ENCODE assay signal across 21 mouse cellular contexts in genomic region chr2:169924177-169924810, GRCm38 (mm10).
DNase-seq lines count a peak whose midpoint lies in the region; ATAC-seq lines count a peak whose summit lies in the region.
"Had no signal": no experiment of that assay in that cellular context is flagged by ENCODE, and none has a peak within 500 bp of the region (broad histone marks: within the 10 kb centered on the region; RNA-seq: fewer than 3 reads in every experiment).

No protein-coding gene starts in this region.

- no peak overlapping the region for H3K4me3 ChIP-seq in kidney, embryonic 15.5 days (replicated peaks)
- H3K4me3 ChIP-seq in lung, embryonic 16.5 days (ENCODE audit: low read length): no peak overlapping the region
- H3K4me3 ChIP-seq: erythroblast, embryonic 14.5 days; forebrain, embryonic 13.5 days; heart, embryonic 12.5 days; hindbrain, embryonic 13.5 days; layer of hippocampus, adult 2 months; neural tube, embryonic 13.5 days had no signal

- DNase-seq in embryo, embryonic 10 days (ENCODE audit: low spot score): peak; percentile 42
- DNase-seq in embryo, embryonic 9.5 days (ENCODE audit: extremely low spot score): no peak
- DNase-seq in kidney, adult 18-20 months: no peak
- DNase-seq in lung, postnatal 14 days: no peak
- DNase-seq in kidney, postnatal 14 days: peak; percentile 49
- DNase-seq: adrenal gland, postnatal 25 days; cerebellum, adult 11-12 months; heart, postnatal 14 days; liver; liver, postnatal 0 days; midbrain, embryonic 14.5 days; thymus, postnatal 14 days had no signal

- H3K4me2 ChIP-seq in kidney, embryonic 15.5 days: no peak overlapping the region
- H3K4me2 ChIP-seq in lung, embryonic 16.5 days (ENCODE audit: low read depth, low read length): no peak overlapping the region
- H3K4me2 ChIP-seq: forebrain, embryonic 13.5 days; heart, embryonic 12.5 days; hindbrain, embryonic 13.5 days; neural tube, embryonic 13.5 days had no signal

- H3K27ac ChIP-seq in kidney, embryonic 15.5 days: peak overlapping the region; percentile 48; the same call in 1 of the 2 replicates
- H3K27ac ChIP-seq in lung, embryonic 16.5 days (ENCODE audit: low read length): no peak overlapping the region
- H3K27ac ChIP-seq: forebrain, embryonic 13.5 days; hindbrain, embryonic 13.5 days; layer of hippocampus, adult 2 months; neural tube, embryonic 13.5 days had no signal

- peaks cover 18% of the 10 kb centered on the region for H3K4me1 ChIP-seq in kidney, embryonic 15.5 days
- peaks cover 12% of the 10 kb centered on the region for H3K4me1 ChIP-seq in lung, embryonic 16.5 days (replicated peaks; ENCODE audit: control insufficient read depth, insufficient read depth, low read length)

- WGBS in kidney, embryonic 15.5 days: 40% methylated on average over 8 of the region's 8 CpGs
- WGBS in lung, embryonic 16.5 days: 40% methylated on average over 8 of the region's 8 CpGs

- no peak for ATAC-seq in kidney, embryonic 15.5 days (replicated peaks; ENCODE audit: low FRiP score)
- ATAC-seq in lung, embryonic 16.5 days (ENCODE audit: low read depth): peak; percentile 88
- ATAC-seq in erythroblast, adult 5-6 weeks (replicated peaks; ENCODE audit: low FRiP score, poor library complexity, severe bottlenecking): no peak
- ATAC-seq: forebrain, embryonic 13.5 days; liver, postnatal 0 days had no signal

- no peaks in the 10 kb centered on the region for H3K9me3 ChIP-seq in kidney, embryonic 15.5 days (replicated peaks)
- H3K9me3 ChIP-seq in lung, embryonic 16.5 days (ENCODE audit: control insufficient read depth, low read length): no peaks in the 10 kb centered on the region
- H3K9me3 ChIP-seq: forebrain, embryonic 13.5 days; heart, embryonic 12.5 days; hindbrain, embryonic 13.5 days; neural tube, embryonic 13.5 days had no signal

- no peaks in the 10 kb centered on the region for H3K36me3 ChIP-seq in kidney, embryonic 15.5 days
- no peaks in the 10 kb centered on the region for H3K36me3 ChIP-seq in lung, embryonic 16.5 days (ENCODE audit: control insufficient read depth, insufficient read depth, low read length)
- H3K36me3 ChIP-seq: heart, embryonic 12.5 days; hindbrain, embryonic 13.5 days; neural tube, embryonic 13.5 days had no signal

- H3K9ac ChIP-seq in kidney, embryonic 15.5 days: no peak overlapping the region
- no peak overlapping the region for H3K9ac ChIP-seq in lung, embryonic 16.5 days (ENCODE audit: low read length)
- H3K9ac ChIP-seq: forebrain, embryonic 13.5 days; heart, embryonic 12.5 days; hindbrain, embryonic 13.5 days; liver, postnatal 0 days; neural tube, embryonic 13.5 days had no signal

- no peaks in the 10 kb centered on the region for H3K27me3 ChIP-seq in kidney, embryonic 15.5 days
- no peaks in the 10 kb centered on the region for H3K27me3 ChIP-seq in lung, embryonic 16.5 days (ENCODE audit: control insufficient read depth, insufficient read depth, low read depth, low read length)
- H3K27me3 ChIP-seq: forebrain, embryonic 13.5 days; hindbrain, embryonic 13.5 days; neural tube, embryonic 13.5 days had no signal

Comparison
In these comparisons a context has a peak if more than half of its experiments do, and no peak if none do; other contexts are left out.
1. DNase-seq: peak in embryo, embryonic 10 days (single experiment) and kidney, postnatal 14 days (single experiment); none in embryo, embryonic 9.5 days (single experiment), kidney, adult 18-20 months (single experiment) and lung, postnatal 14 days (single experiment).